Mouse (Mus musculus) intestine, embryonic 14.5 days (tissue): ENCODE results near the gene Myh7b. TPM values are rescaled to one million over a fixed set of nuclear protein-coding genes. Genes with fewer than 3 reads are reported as not detected.

Experiments
- ATAC-seq: fragments of 200-750 bp; cut with Nextera tagmentation; replicated peaks from 2 replicates; pipeline ENCODE4 v1.8.0; 2017; ENCODE audit warnings: low read depth, moderate number of reproducible peaks, moderate TSS enrichment, moderate library complexity; ENCODE audit not compliant: low FRiP score, low TSS enrichment
- DNase-seq: peaks from one replicate; pipeline ENCODE4 v3.0.0-alpha.2; 2018; ENCODE audit warnings: low spot score
- H3K27ac ChIP-seq: fragments of 300-500 bp; sonication (generic); 2 replicates; pipeline ENCODE4 v1.5.1; 2014; ENCODE audit warnings: low read depth, mild to moderate bottlenecking, control low read depth
- H3K27me3 ChIP-seq: fragments of 300-500 bp; sonication (generic); replicated peaks from 2 replicates; pipeline ENCODE4 v1.6.1; 2014; ENCODE audit warnings: low read length, control low read depth; ENCODE audit not compliant: control insufficient read depth, insufficient read depth
- H3K36me3 ChIP-seq: fragments of 300-500 bp; sonication (generic); 2 replicates; pipeline ENCODE4 v1.6.1; 2014; ENCODE audit warnings: low read length, control low read depth; ENCODE audit not compliant: control insufficient read depth, insufficient read depth
- H3K4me1 ChIP-seq: fragments of 300-500 bp; sonication (generic); replicated peaks from 2 replicates; pipeline ENCODE4 v1.6.1; 2014; ENCODE audit warnings: low read length, control low read depth, mixed read lengths; ENCODE audit not compliant: control insufficient read depth, insufficient read depth
- H3K4me2 ChIP-seq: fragments of 300-500 bp; sonication (generic); 2 replicates; pipeline ENCODE4 v1.6.1; 2014; ENCODE audit warnings: low read length
- H3K4me3 ChIP-seq: fragments of 300-500 bp; sonication (generic); 2 replicates; pipeline ENCODE4 v1.5.1; 2014; ENCODE audit warnings: low read depth, low read length, control low read depth, mixed read lengths
- H3K9ac ChIP-seq: fragments of 300-500 bp; sonication (generic); 2 replicates; pipeline ENCODE4 v1.6.1; 2014; ENCODE audit warnings: mild to moderate bottlenecking, low read length
- H3K9me3 ChIP-seq: fragments of 300-500 bp; sonication (generic); 2 replicates; pipeline ENCODE4 v1.6.1; 2016; ENCODE audit warnings: low read length, control low read depth; ENCODE audit not compliant: control insufficient read depth
- WGBS: fragments of 180-500 bp; shearing (Covaris S2); extraction: QIAGEN DNeasy Blood & Tissue Kit; methylation state at CpG from one replicate; pipeline ENCODE4 v1.1.7; 2014; 5-methylcytosine and 5-hydroxymethylcytosine counted together
- polyA plus RNA-seq: library from polyadenylated mRNA; unstranded; fragments of >200 nt; fragmentation: Nextera tagmentation; extraction: Ambion mirVana; gene quantifications from 2 replicates; pipeline ENCODE4 v1.2.1, GENCODE M21; 2014

The Myh7b gene
- 0.20 and 0.62 TPM in 2 replicates for polyA plus RNA-seq

GRCm38 (mm10) chr2:155610978-155611377, at the start of gene Myh7b:
Myh7b (plus strand) TSS chr2:155611212.
- Histone ChIP-seq H3K27me3 (no peaks in the 10 kb centered on the region), H3K27ac (no peak within 1 kb of the TSS), H3K4me1 (no peaks in the 10 kb centered on the region), H3K9ac (no peak within 1 kb of the TSS), H3K4me2 (no peak within 1 kb of the TSS), H3K36me3 (no peaks in the 10 kb centered on the region), H3K9me3 (no peaks in the 10 kb centered on the region; the same call in 1 of the 2 replicates), H3K4me3 (no peak within 1 kb of the TSS)
- ATAC-seq (no peak), DNase-seq (no peak)
- WGBS, result 35% methylated on average over 4 of the region's 4 CpGs

GRCm38 (mm10) chr2:155562209-155562608, 48.8 kb upstream of the Myh7b start:
- Histone ChIP-seq H3K9ac (no peak overlapping the region), H3K27ac (no peak overlapping the region), H3K4me2 (no peak overlapping the region), H3K27me3 (no peaks in the 10 kb centered on the region), H3K36me3 (peaks cover 8% of the 10 kb centered on the region; the same call in 1 of the 2 replicates), H3K4me3 (no peak overlapping the region), H3K9me3 (no peaks in the 10 kb centered on the region), H3K4me1 (no peaks in the 10 kb centered on the region)
- DNase-seq, result no peak
- no peak for ATAC-seq
- WGBS, result 63% methylated on average over 1 of the region's 1 CpGs

- H3K9ac ChIP-seq, result no peak overlapping the region
- WGBS, result 82% methylated on average over 4 of the region's 4 CpGs
- ATAC-seq, result no peak
These were observed 48.1 kb upstream of the Myh7b start for GRCm38 (mm10) chr2:155562934-155563333.

GRCm38 (mm10) chr2:155567751-155568150, 43.3 kb upstream of the Myh7b start:
- H3K9me3 ChIP-seq, result no peaks in the 10 kb centered on the region
- H3K4me2 ChIP-seq, result no peak overlapping the region
- ATAC-seq (no peak), DNase-seq (no peak)
- no peaks in the 10 kb centered on the region for H3K27me3 ChIP-seq
- no peak overlapping the region for H3K9ac ChIP-seq
- H3K36me3 ChIP-seq, result peaks cover 13% of the 10 kb centered on the region; the same call in 1 of the 2 replicates
- 82% methylated on average over 5 of the region's 5 CpGs for WGBS
- no peak overlapping the region for H3K4me3 ChIP-seq
- no peak overlapping the region for H3K27ac ChIP-seq
- no peaks in the 10 kb centered on the region for H3K4me1 ChIP-seq

More at GRCm38 (mm10) chr2:155562934-155563333, 48.1 kb upstream of the Myh7b start:
- H3K9me3 ChIP-seq, result no peaks in the 10 kb centered on the region
- no peak for DNase-seq
- H3K4me1 ChIP-seq, result no peaks in the 10 kb centered on the region
- H3K4me2 ChIP-seq, result no peak overlapping the region
- H3K27ac ChIP-seq, result no peak overlapping the region
- peaks cover 8% of the 10 kb centered on the region; the same call in 1 of the 2 replicates for H3K36me3 ChIP-seq
- H3K27me3 ChIP-seq, result no peaks in the 10 kb centered on the region
- no peak overlapping the region for H3K4me3 ChIP-seq

GRCm38 (mm10) chr2:155569223-155569807, 41.7 kb upstream of the Myh7b start:
- Histone ChIP-seq H3K9me3 (no peaks in the 10 kb centered on the region), H3K27ac (no peak overlapping the region), H3K4me1 (no peaks in the 10 kb centered on the region), H3K9ac (no peak overlapping the region), H3K36me3 (peaks cover 10% of the 10 kb centered on the region; the same call in 1 of the 2 replicates), H3K4me2 (no peak overlapping the region), H3K27me3 (no peaks in the 10 kb centered on the region), H3K4me3 (no peak overlapping the region)
- WGBS, result 53% methylated on average over 3 of the region's 3 CpGs
- ATAC-seq (no peak), DNase-seq (no peak)

- WGBS, result 89% methylated on average over 9 of the region's 9 CpGs
- no peak for DNase-seq
- Histone ChIP-seq H3K9ac (no peak overlapping the region), H3K27ac (no peak overlapping the region), H3K4me1 (no peaks in the 10 kb centered on the region), H3K9me3 (no peaks in the 10 kb centered on the region), H3K27me3 (no peaks in the 10 kb centered on the region), H3K36me3 (0 out of 2 replicates have a peak, but pooled peaks cover 6% of the 10 kb centered on the region), H3K4me3 (no peak overlapping the region), H3K4me2 (no peak overlapping the region)
- ATAC-seq, result no peak
These were observed 38.0 kb upstream of the Myh7b start for GRCm38 (mm10) chr2:155573001-155573400.

GRCm38 (mm10) chr2:155573996-155574395, 37.0 kb upstream of the Myh7b start:
- no peak overlapping the region for H3K9ac ChIP-seq
- no peak overlapping the region for H3K27ac ChIP-seq
- no peaks in the 10 kb centered on the region for H3K9me3 ChIP-seq
- H3K36me3 ChIP-seq, result 0 out of 2 replicates have a peak, but pooled peaks cover 6% of the 10 kb centered on the region
- H3K4me2 ChIP-seq, result no peak overlapping the region
- DNase-seq (no peak), ATAC-seq (no peak)
- H3K4me3 ChIP-seq, result no peak overlapping the region
- H3K27me3 ChIP-seq, result no peaks in the 10 kb centered on the region
- no peaks in the 10 kb centered on the region for H3K4me1 ChIP-seq
- WGBS, result 91% methylated on average over 7 of the region's 7 CpGs

GRCm38 (mm10) chr2:155574700-155575099, 36.3 kb upstream of the Myh7b start:
- no peak for DNase-seq
- 0 out of 2 replicates have a peak, but pooled peaks cover 6% of the 10 kb centered on the region for H3K36me3 ChIP-seq
- H3K4me2 ChIP-seq, result no peak overlapping the region
- ATAC-seq, result no peak
- H3K9ac ChIP-seq, result no peak overlapping the region
- no peaks in the 10 kb centered on the region for H3K9me3 ChIP-seq
- WGBS, result 93% methylated on average over 4 of the region's 4 CpGs
- no peak overlapping the region for H3K27ac ChIP-seq
- H3K4me1 ChIP-seq, result no peaks in the 10 kb centered on the region
- H3K4me3 ChIP-seq, result no peak overlapping the region
- H3K27me3 ChIP-seq, result no peaks in the 10 kb centered on the region

GRCm38 (mm10) chr2:155576656-155577055, 34.4 kb upstream of the Myh7b start:
- WGBS, result 75% methylated on average over 9 of the region's 9 CpGs
- DNase-seq (no peak), ATAC-seq (no peak)
- Histone ChIP-seq H3K4me1 (no peaks in the 10 kb centered on the region), H3K27me3 (no peaks in the 10 kb centered on the region), H3K9ac (no peak overlapping the region), H3K4me2 (no peak overlapping the region), H3K9me3 (no peaks in the 10 kb centered on the region), H3K4me3 (no peak overlapping the region), H3K27ac (no peak overlapping the region), H3K36me3 (0 out of 2 replicates have a peak, but pooled peaks cover 6% of the 10 kb centered on the region)
